32 mouse cellular contexts compared by ENCODE assay signal in genomic region chr16:77649006-77649405, GRCm38 (mm10). TPM values are rescaled to one million over a fixed set of nuclear protein-coding genes. Genes with fewer than 3 reads are reported as not detected.
DNase-seq lines count a peak whose midpoint lies in the region; ATAC-seq and TF ChIP-seq lines count a peak whose summit lies in the region.
"Had no signal": no experiment of that assay in that cellular context is flagged by ENCODE, and none has a peak within 500 bp of the region (broad histone marks: within the 10 kb centered on the region; RNA-seq: fewer than 3 reads in every experiment).

No protein-coding gene starts in this region.

- no peaks in the 10 kb centered on the region for H3K27me3 ChIP-seq in forebrain, embryonic 15.5 days
- no peaks in the 10 kb centered on the region for H3K27me3 ChIP-seq in hindbrain, embryonic 14.5 days (ENCODE audit: control insufficient read depth, insufficient read depth, low read length)
- no peaks in the 10 kb centered on the region for H3K27me3 ChIP-seq in midbrain, embryonic 16.5 days (ENCODE audit: control insufficient read depth, insufficient read depth, low read depth, low read length)
- no peaks in the 10 kb centered on the region for H3K27me3 ChIP-seq in limb, embryonic 10.5 days (ENCODE audit: low read depth, poor library complexity, severe bottlenecking)
- H3K27me3 ChIP-seq: embryonic facial prominence, embryonic 15.5 days; heart, embryonic 12.5 days; liver, embryonic 13.5 days; neural tube, embryonic 12.5 days; Patski had no signal

- no peak for TF ChIP-seq CTCF in layer of hippocampus, adult 2 months (conservative IDR thresholded peaks at IDR 0.05)

- WGBS in forebrain, embryonic 15.5 days, result 11% methylated on average over 2 of the region's 2 CpGs
- WGBS in hindbrain, embryonic 14.5 days, result 25% methylated on average over 2 of the region's 2 CpGs
- 18% methylated on average over 2 of the region's 2 CpGs for WGBS in midbrain, embryonic 16.5 days
- 83% methylated on average over 2 of the region's 2 CpGs for WGBS in limb, embryonic 10.5 days

- no peak overlapping the region for H3K4me3 ChIP-seq in layer of hippocampus, adult 2 months
- no peak overlapping the region for H3K4me3 ChIP-seq in forebrain, embryonic 15.5 days
- no peak overlapping the region for H3K4me3 ChIP-seq in hindbrain, embryonic 14.5 days (replicated peaks; ENCODE audit: low read length)
- no peak overlapping the region for H3K4me3 ChIP-seq in midbrain, embryonic 16.5 days (ENCODE audit: low read depth, low read length)
- no peak overlapping the region for H3K4me3 ChIP-seq in limb, embryonic 10.5 days
- H3K4me3 ChIP-seq: embryonic facial prominence, embryonic 15.5 days; heart, embryonic 12.5 days; liver, embryonic 13.5 days; neural tube, embryonic 12.5 days had no signal

- 0 out of 2 replicates have a peak overlapping the region, but pooled peaks have one; percentile 53 for H3K27ac ChIP-seq in layer of hippocampus, adult 2 months
- peak overlapping the region; percentile 86 for H3K27ac ChIP-seq in forebrain, embryonic 15.5 days (replicated peaks)
- peak overlapping the region; percentile 100 for H3K27ac ChIP-seq in hindbrain, embryonic 14.5 days
- peak overlapping the region; percentile 74 for H3K27ac ChIP-seq in midbrain, embryonic 16.5 days (ENCODE audit: low read length)
- H3K27ac ChIP-seq in limb, embryonic 10.5 days, result no peak overlapping the region
- H3K27ac ChIP-seq: embryonic facial prominence, embryonic 15.5 days; liver, embryonic 13.5 days had no signal

- H3K9me3 ChIP-seq in forebrain, embryonic 15.5 days, result no peaks in the 10 kb centered on the region
- H3K9me3 ChIP-seq in hindbrain, embryonic 14.5 days (ENCODE audit: control insufficient read depth, low read length), result no peaks in the 10 kb centered on the region
- no peaks in the 10 kb centered on the region for H3K9me3 ChIP-seq in midbrain, embryonic 16.5 days (replicated peaks; ENCODE audit: control insufficient read depth, low read length, poor library complexity, severe bottlenecking)
- H3K9me3 ChIP-seq in limb, embryonic 10.5 days (replicated peaks), result no peaks in the 10 kb centered on the region
- H3K9me3 ChIP-seq: embryonic facial prominence, embryonic 15.5 days; heart, embryonic 12.5 days; liver, embryonic 13.5 days; neural tube, embryonic 12.5 days had no signal

- DNase-seq in layer of hippocampus, adult 2 months (ENCODE audit: low spot score in 2 of 2), result no peak
- DNase-seq in layer of hippocampus, adult 11-12 months (ENCODE audit: low spot score), result no peak
- DNase-seq in hindbrain, embryonic 14.5 days (ENCODE audit: low spot score), result peak; percentile 56
- no peak for DNase-seq in heart, adult 9 months (ENCODE audit: low spot score in 2 of 2)
- DNase-seq in kidney, postnatal 25 days, result no peak
- no peak for DNase-seq in limb, embryonic 10.5 days (ENCODE audit: low spot score)
- DNase-seq: adrenal gland, adult 2 months; cerebellum, adult 2 months; gastrocnemius, postnatal 14 days; heart, adult 11 months; heart, postnatal 10 days; kidney, postnatal 36 days; layer of hippocampus, adult 9-11 months; liver, embryonic 13.5 days; lung, adult 2 months; lung, postnatal 14 days; right cerebral cortex, adult 18-20 months; thymus, adult 18-20 months had no signal

- peak overlapping the region; percentile 3; the same call in 1 of the 2 replicates for H3K4me2 ChIP-seq in forebrain, embryonic 15.5 days (replicated peaks)
- H3K4me2 ChIP-seq in hindbrain, embryonic 14.5 days (replicated peaks), result peak overlapping the region; percentile 61
- no peak overlapping the region for H3K4me2 ChIP-seq in midbrain, embryonic 16.5 days (ENCODE audit: low read length)
- H3K4me2 ChIP-seq: embryonic facial prominence, embryonic 15.5 days; heart, embryonic 12.5 days; liver, embryonic 13.5 days; neural tube, embryonic 12.5 days had no signal

- peaks cover 45% of the 10 kb centered on the region for H3K4me1 ChIP-seq in forebrain, embryonic 15.5 days
- H3K4me1 ChIP-seq in hindbrain, embryonic 14.5 days (replicated peaks; ENCODE audit: control insufficient read depth, insufficient read depth, low read length), result peaks cover 26% of the 10 kb centered on the region
- H3K4me1 ChIP-seq in midbrain, embryonic 16.5 days (ENCODE audit: control insufficient read depth, insufficient read depth, low read length), result peaks cover 17% of the 10 kb centered on the region
- H3K4me1 ChIP-seq in limb, embryonic 10.5 days, result peaks cover 18% of the 10 kb centered on the region
- H3K4me1 ChIP-seq: liver, embryonic 13.5 days had no signal

- ATAC-seq in forebrain, embryonic 15.5 days (replicated peaks), result no peak
- ATAC-seq in hindbrain, embryonic 14.5 days (ENCODE audit: low FRiP score), result no peak
- ATAC-seq in midbrain, embryonic 16.5 days, result no peak
- ATAC-seq: intestine, postnatal 0 days; Patski had no signal

- no peaks in the 10 kb centered on the region for H3K36me3 ChIP-seq in forebrain, embryonic 15.5 days
- no peaks in the 10 kb centered on the region for H3K36me3 ChIP-seq in hindbrain, embryonic 14.5 days (replicated peaks; ENCODE audit: control insufficient read depth, insufficient read depth)
- no peaks in the 10 kb centered on the region for H3K36me3 ChIP-seq in midbrain, embryonic 16.5 days (ENCODE audit: control insufficient read depth, insufficient read depth, low read length)
- no peaks in the 10 kb centered on the region for H3K36me3 ChIP-seq in limb, embryonic 10.5 days
- H3K36me3 ChIP-seq: embryonic facial prominence, embryonic 15.5 days; heart, embryonic 12.5 days; liver, embryonic 13.5 days; neural tube, embryonic 12.5 days had no signal

- no peak overlapping the region for H3K9ac ChIP-seq in forebrain, embryonic 15.5 days (replicated peaks)
- H3K9ac ChIP-seq in hindbrain, embryonic 14.5 days, result peak overlapping the region; percentile 52
- H3K9ac ChIP-seq in midbrain, embryonic 16.5 days (ENCODE audit: low read depth, low read length), result no peak overlapping the region
- H3K9ac ChIP-seq: embryonic facial prominence, embryonic 15.5 days; heart, embryonic 12.5 days; liver, embryonic 13.5 days; neural tube, embryonic 12.5 days had no signal

RNA-seq across cellular contexts. Expression of gene Gm11146, which starts 47.1 kb away (rescaled TPM):
- not detected for total RNA-seq in layer of hippocampus, adult 2 months (2021)
- polyA plus RNA-seq in forebrain, embryonic 15.5 days (2015; fragmentation: Nextera tagmentation; extraction: Ambion mirVana), result not detected in 2 replicates
- polyA plus RNA-seq in hindbrain, embryonic 14.5 days (2014; fragmentation: Nextera tagmentation; extraction: Ambion mirVana), result not detected in 2 replicates
- polyA plus RNA-seq in midbrain, embryonic 16.5 days (2015; fragmentation: Nextera tagmentation; extraction: Ambion mirVana), result not detected in 2 replicates
- polyA plus RNA-seq in limb, embryonic 10.5 days (2016; fragmentation: Nextera tagmentation; extraction: Ambion mirVana), result not detected in 2 replicates
- total RNA-seq: adrenal gland, adult 2 months; ES-E14; gastrocnemius, postnatal 14 days; heart, postnatal 10 days; left cerebral cortex, adult 18-20 months; left cerebral cortex, postnatal 25 days; megakaryocyte, adult 5-6 weeks had no signal
- polyA plus RNA-seq: adrenal gland, adult 2 months; cerebellum, adult 2 months; embryonic facial prominence, embryonic 15.5 days; heart, embryonic 12.5 days; intestine, postnatal 0 days; kidney, embryonic 14.5 days; limb, embryonic 14.5 days; liver, embryonic 13.5 days; lung, adult 2 months; neural tube, embryonic 12.5 days; Patski; stomach, embryonic 16.5 days had no signal
